Mouse (Mus musculus) bone marrow macrophage, adult 2 months (primary cell): Measurements from ENCODE around the gene Cmtm6.

Experiments used
- CTCF ChIP-seq: IDR thresholded peaks from 2 replicates; pipeline ENCODE4 v1.5.1; 2012; ENCODE audit warnings: low read depth, mild to moderate bottlenecking, low read length, moderate library complexity
- POLR2A ChIP-seq: IDR thresholded peaks from 2 replicates; pipeline ENCODE4 v1.6.1; 2012; ENCODE audit warnings: mild to moderate bottlenecking, low read depth, low read length, borderline replicate concordance

- TF ChIP-seq POLR2A (no peak), CTCF (no peak)
Measured at GRCm38 (mm10) chr9:114701031-114701430, 29.9 kb upstream of the Cmtm6 start.
